In the genomic region with DNA sequence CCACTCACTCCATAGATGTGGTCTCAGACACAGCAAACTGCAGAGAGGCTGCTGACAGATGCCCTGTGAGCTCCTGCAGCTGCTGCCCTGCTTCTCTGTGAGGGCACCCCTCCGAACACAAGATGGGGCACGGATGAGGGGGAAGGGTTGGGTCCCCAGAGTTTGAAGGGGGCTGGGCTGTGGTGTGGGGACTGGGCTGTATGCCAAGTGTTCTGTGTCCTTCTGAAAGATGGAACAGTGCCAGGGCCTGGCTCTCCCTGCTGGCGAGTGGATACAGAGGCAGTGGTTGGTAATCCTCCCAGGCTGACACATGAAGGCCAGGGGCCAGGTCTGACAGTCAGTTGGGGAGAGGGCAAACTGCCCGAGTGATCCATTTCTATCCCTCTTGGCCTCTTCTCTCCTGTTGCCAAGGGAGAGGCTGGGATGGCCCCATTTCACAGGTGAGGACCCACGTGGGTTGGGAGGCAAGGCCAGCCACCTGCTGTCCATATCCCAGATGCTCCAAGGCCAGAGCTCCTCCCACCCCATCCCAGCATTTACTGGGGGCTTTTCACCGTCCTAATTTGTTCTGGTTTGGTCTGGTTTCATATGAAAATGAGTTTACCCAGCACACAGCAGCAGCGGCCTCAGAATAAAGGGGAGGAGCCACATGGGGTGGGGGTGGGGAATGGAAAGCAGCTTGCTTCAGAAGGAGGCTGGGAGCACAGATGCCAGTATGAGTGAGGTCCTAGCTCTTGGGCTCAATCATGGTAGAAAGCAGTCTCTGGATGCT, we compare ENCODE assay signal across 8 mouse cellular contexts.
DNase-seq lines count a peak whose midpoint lies in the region; ATAC-seq and TF ChIP-seq lines count a peak whose summit lies in the region.

No protein-coding gene starts in this region.

- H3K27ac ChIP-seq in heart, embryonic 12.5 days (ENCODE audit: poor library complexity, severe bottlenecking) = peak overlapping the region; percentile 22; the same call in 1 of the 2 replicates
- H3K27ac ChIP-seq in CH12.LX (ENCODE audit: insufficient read depth, low read depth) = no peak overlapping the region
- no peak overlapping the region for H3K27ac ChIP-seq in embryonic facial prominence, embryonic 12.5 days

- peak; percentile 60 for ATAC-seq in heart, embryonic 12.5 days (ENCODE audit: insufficient number of reproducible peaks, low FRiP score)
- peak; percentile 43; the same call in 1 of the 2 replicates for ATAC-seq in embryonic facial prominence, embryonic 12.5 days (ENCODE audit: insufficient number of reproducible peaks, insufficient read depth, low FRiP score, low TSS enrichment)
- ATAC-seq in inflammation-experienced regulatory T-cells, adult 6 months = no peak

- no peaks in the 10 kb centered on the region; the same call in 1 of the 2 replicates for H3K9me3 ChIP-seq in heart, embryonic 12.5 days (replicated peaks)
- H3K9me3 ChIP-seq in CH12.LX (replicated peaks; ENCODE audit: low read length) = no peaks in the 10 kb centered on the region
- H3K9me3 ChIP-seq in embryonic facial prominence, embryonic 12.5 days = no peaks in the 10 kb centered on the region

- no peaks in the 10 kb centered on the region for H3K27me3 ChIP-seq in heart, embryonic 12.5 days (replicated peaks)
- peaks cover 4% of the 10 kb centered on the region for H3K27me3 ChIP-seq in CH12.LX (replicated peaks)
- no peaks in the 10 kb centered on the region for H3K27me3 ChIP-seq in embryonic facial prominence, embryonic 12.5 days

- no peaks in the 10 kb centered on the region for H3K79me2 ChIP-seq in CH12.LX (replicated peaks; ENCODE audit: control insufficient read depth, extremely low read depth, insufficient read depth, poor library complexity, severe bottlenecking)

- dilution Hi-C loops in CH12.LX (cut with MboI; ENCODE audit: extremely low pct_ligation_motif_present, extremely low pct_unique_long_range_greater_than_20kb, low sequenced_read_pairs) = no loop called here

- no peak overlapping the region for H3K9ac ChIP-seq in heart, embryonic 12.5 days
- no peak overlapping the region for H3K9ac ChIP-seq in CH12.LX (ENCODE audit: insufficient read depth, low read depth)
- H3K9ac ChIP-seq in embryonic facial prominence, embryonic 12.5 days = no peak overlapping the region

- intact Hi-C loops in heart, postnatal 14 days (cut with DNase I) = no loop called here

- DNase-seq in heart, postnatal 14 days = no peak
- DNase-seq in CH12.LX (ENCODE audit: extremely low read depth) (peak; percentile 21), MN1 (ENCODE audit: low spot score) (no peak)
- DNase-seq in lung, postnatal 14 days = peak; percentile 24
- DNase-seq in layer of hippocampus, adult 9-10 months (ENCODE audit: low spot score) = no peak

- H3K4me3 ChIP-seq in heart, embryonic 12.5 days = no peak overlapping the region
- H3K4me3 ChIP-seq in CH12.LX (replicated peaks in 1 of 3; ENCODE audit: low read depth in 2 of 3, low read length in 2 of 3, poor library complexity in 1 of 3) = no peak overlapping the region
- no peak overlapping the region for H3K4me3 ChIP-seq in embryonic facial prominence, embryonic 12.5 days

- peak overlapping the region; percentile 26; the same call in 1 of the 2 replicates for H3K4me2 ChIP-seq in heart, embryonic 12.5 days
- no peak overlapping the region for H3K4me2 ChIP-seq in CH12.LX (ENCODE audit: insufficient read depth, low read depth, poor library complexity, severe bottlenecking)
- H3K4me2 ChIP-seq in embryonic facial prominence, embryonic 12.5 days (replicated peaks) = no peak overlapping the region

- no peak for TF ChIP-seq RAD21 in CH12.LX (IDR thresholded peaks at IDR 0.05; ENCODE audit: low read depth, low read length)

- no peak for TF ChIP-seq POLR2A in CH12.LX (IDR thresholded peaks at IDR 0.05; ENCODE audit: low read depth, low read length)

- WGBS in heart, embryonic 12.5 days = 30% methylated on average over 7 of the region's 7 CpGs
- 36% methylated on average over 7 of the region's 7 CpGs for WGBS in embryonic facial prominence, embryonic 12.5 days

- no peak for TF ChIP-seq EP300 in CH12.LX (IDR thresholded peaks at IDR 0.05; ENCODE audit: low read length)

- TF ChIP-seq CTCF in CH12.LX (conservative IDR thresholded peaks at IDR 0.05 in 1 of 2, IDR thresholded peaks at IDR 0.05 in 1 of 2; ENCODE audit: low read depth in 2 of 2, low read length in 2 of 2) = no peak

- in situ Hi-C loops in CH12.LX (cut with MboI; ENCODE audit: low pct_ligation_motif_present, low pct_unique_long_range_greater_than_20kb, low sequenced_read_pairs) = no loop called here

- H3K4me1 ChIP-seq in heart, embryonic 12.5 days (replicated peaks) = peaks cover 33% of the 10 kb centered on the region
- H3K4me1 ChIP-seq in CH12.LX (ENCODE audit: control insufficient read depth in 1 of 2, insufficient read depth in 2 of 2) = peaks cover 0 to 16% of the 10 kb centered on the region in 2 experiments; a peak in 2 of 4 replicates
- H3K4me1 ChIP-seq in embryonic facial prominence, embryonic 12.5 days = peaks cover 20% of the 10 kb centered on the region

- H3K36me3 ChIP-seq in heart, embryonic 12.5 days = no peaks in the 10 kb centered on the region
- no peaks in the 10 kb centered on the region for H3K36me3 ChIP-seq in CH12.LX (replicated peaks in 1 of 2; ENCODE audit: control insufficient read depth in 1 of 2, insufficient read depth in 1 of 2, low read length in 1 of 2)
- no peaks in the 10 kb centered on the region for H3K36me3 ChIP-seq in embryonic facial prominence, embryonic 12.5 days

TF ChIP-seq in CH12.LX, 34 proteins besides CTCF, POLR2A, EP300 and RAD21:
- TF ChIP-seq GABPA (IDR thresholded peaks at IDR 0.05; ENCODE audit: insufficient replicate concordance, low read depth, low read length) (no peak), PAX5 (IDR thresholded peaks at IDR 0.05; ENCODE audit: low read length) (no peak), USF2 (conservative IDR thresholded peaks at IDR 0.05; ENCODE audit: low read depth, low read length) (no peak), BHLHE40 (IDR thresholded peaks at IDR 0.05; ENCODE audit: low read depth, low read length) (no peak), ZMIZ1 (IDR thresholded peaks at IDR 0.05; ENCODE audit: low read depth, low read length) (no peak), KAT2A (IDR thresholded peaks at IDR 0.05; ENCODE audit: insufficient replicate concordance, low read length) (no peak), ZC3H11A (IDR thresholded peaks at IDR 0.05; ENCODE audit: low read depth, low read length) (no peak), MEF2A (IDR thresholded peaks at IDR 0.05; ENCODE audit: borderline replicate concordance, low read depth, low read length) (no peak), CHD1 (IDR thresholded peaks at IDR 0.05; ENCODE audit: low read depth, low read length) (no peak), MAZ (IDR thresholded peaks at IDR 0.05; ENCODE audit: low read depth, low read length) (no peak), JUN (IDR thresholded peaks at IDR 0.05; ENCODE audit: insufficient read depth, low read depth, low read length) (no peak), NRF1 (IDR thresholded peaks at IDR 0.05; ENCODE audit: low read depth, low read length) (no peak), NELFE (IDR thresholded peaks at IDR 0.05; ENCODE audit: low read depth, low read length) (no peak), POLR2AphosphoS2 (IDR thresholded peaks at IDR 0.05; ENCODE audit: low read depth, low read length) (no peak), MAX (IDR thresholded peaks at IDR 0.05; ENCODE audit: low read length) (no peak), E2F4 (IDR thresholded peaks at IDR 0.05; ENCODE audit: insufficient replicate concordance, low read depth, low read length) (no peak), JUND (conservative IDR thresholded peaks at IDR 0.05; ENCODE audit: low read depth, low read length) (no peak)

Comparison
In these comparisons a context has a peak if more than half of its experiments do, and no peak if none do; other contexts are left out.
1. DNase-seq: peak in CH12.LX (single experiment) and lung, postnatal 14 days (single experiment); none in heart, postnatal 14 days (0 of 2), MN1 (single experiment) and layer of hippocampus, adult 9-10 months (single experiment).